Mouse (Mus musculus): ENCODE measurements at regions not wholly inside any gene's neighbourhood (a gene's known extent, or its start where the extent isn't known, plus 50 kb on each side); places are given as distances from the start of the nearest gene placed in this dataset. TPM values are rescaled to one million over a fixed set of nuclear protein-coding genes. Genes with fewer than 3 reads are reported as not detected.

GRCm38 (mm10) chr16:77675885-77676597 is 74.1 kb upstream of the Gm11146 start:
- H3K36me3 ChIP-seq = no peaks in the 10 kb centered on the region
- no peak overlapping the region for H3K27ac ChIP-seq
- no peaks in the 10 kb centered on the region for H3K4me1 ChIP-seq (replicated peaks)
- no peaks in the 10 kb centered on the region for H3K27me3 ChIP-seq
- H3K9ac ChIP-seq = no peak overlapping the region
- 75% methylated on average over 6 of the region's 6 CpGs for WGBS (ENCODE audit: insufficient replicate concordance)
- H3K4me2 ChIP-seq = no peak overlapping the region
- H3K4me3 ChIP-seq (replicated peaks) = no peak overlapping the region
- no peak for DNase-seq
- no peaks in the 10 kb centered on the region for H3K9me3 ChIP-seq (replicated peaks)
- ATAC-seq (ENCODE audit: low read depth) = no peak

GRCm38 (mm10) chr16:77671253-77671652 is 69.4 kb upstream of the Gm11146 start:
- H3K4me3 ChIP-seq (replicated peaks) = no peak overlapping the region
- no peak overlapping the region for H3K9ac ChIP-seq
- H3K27ac ChIP-seq = no peak overlapping the region
- no peaks in the 10 kb centered on the region for H3K4me1 ChIP-seq (replicated peaks)
- WGBS (ENCODE audit: insufficient replicate concordance) = 42% methylated on average over 2 of the region's 2 CpGs
- DNase-seq (no peak), ATAC-seq (ENCODE audit: low read depth) (no peak)
- no peaks in the 10 kb centered on the region for H3K27me3 ChIP-seq
- H3K9me3 ChIP-seq (replicated peaks) = no peaks in the 10 kb centered on the region
- no peak overlapping the region for H3K4me2 ChIP-seq
- H3K36me3 ChIP-seq = no peaks in the 10 kb centered on the region

- no peak for DNase-seq
- H3K36me3 ChIP-seq = no peaks in the 10 kb centered on the region
- no peaks in the 10 kb centered on the region for H3K27me3 ChIP-seq
- H3K9ac ChIP-seq = no peak overlapping the region
- H3K4me1 ChIP-seq (replicated peaks) = no peaks in the 10 kb centered on the region
- no peak for ATAC-seq (ENCODE audit: low read depth)
- no peak overlapping the region for H3K4me3 ChIP-seq (replicated peaks)
- 60% methylated on average over 4 of the region's 4 CpGs for WGBS (ENCODE audit: insufficient replicate concordance)
- no peak overlapping the region for H3K4me2 ChIP-seq
- H3K9me3 ChIP-seq (replicated peaks) = no peaks in the 10 kb centered on the region
- H3K27ac ChIP-seq = no peak overlapping the region
These were observed 63.9 kb upstream of the Gm11146 start for GRCm38 (mm10) chr16:77665781-77666180.

- DNase-seq (no peak), ATAC-seq (ENCODE audit: low read depth) (no peak)
- Histone ChIP-seq H3K27ac (no peak overlapping the region), H3K9me3 (replicated peaks) (no peaks in the 10 kb centered on the region), H3K27me3 (no peaks in the 10 kb centered on the region), H3K9ac (no peak overlapping the region), H3K4me2 (no peak overlapping the region), H3K36me3 (no peaks in the 10 kb centered on the region), H3K4me3 (replicated peaks) (no peak overlapping the region), H3K4me1 (replicated peaks) (no peaks in the 10 kb centered on the region)
- 28% methylated on average over 4 of the region's 4 CpGs for WGBS (ENCODE audit: insufficient replicate concordance)
These were observed 60.2 kb upstream of the Gm11146 start for GRCm38 (mm10) chr16:77662107-77662518.

- Histone ChIP-seq H3K27ac (no peak overlapping the region), H3K4me3 (replicated peaks) (no peak overlapping the region), H3K9ac (no peak overlapping the region), H3K36me3 (no peaks in the 10 kb centered on the region), H3K9me3 (replicated peaks) (no peaks in the 10 kb centered on the region), H3K27me3 (no peaks in the 10 kb centered on the region), H3K4me2 (no peak overlapping the region), H3K4me1 (replicated peaks) (no peaks in the 10 kb centered on the region)
- 51% methylated on average over 3 of the region's 3 CpGs for WGBS (ENCODE audit: insufficient replicate concordance)
- DNase-seq (no peak), ATAC-seq (ENCODE audit: low read depth) (no peak)
These were observed 51.4 kb upstream of the Gm11146 start for GRCm38 (mm10) chr16:77653306-77653705.

Small RNAs in the stretch of these regions (microRNA-seq; reads per million reads assigned to microRNA genes)
- not detected for gene Gm25025
